Mouse (Mus musculus) G1E (cell line): ENCODE data around the gene Cradd. TPM values are rescaled to one million over a fixed set of nuclear protein-coding genes. Genes with fewer than 3 reads are reported as not detected.

Experiments used
- ATAC-seq: 2 replicates; pipeline ENCODE4 v1.8.0; 2016; ENCODE audit warnings: mild to moderate bottlenecking; ENCODE audit not compliant: insufficient number of reproducible peaks, poor library complexity, low FRiP score, severe bottlenecking; ENCODE audit errors: extremely low read depth
- DNase-seq: peaks from one replicate; pipeline ENCODE4 v3.0.0; 2012; ENCODE audit warnings: low spot score
- H3K27me3 ChIP-seq: 2 replicates; pipeline ENCODE4 v1.6.1; 2012; ENCODE audit warnings: mild to moderate bottlenecking, low read length, inconsistent platforms; ENCODE audit not compliant: insufficient read depth
- H3K36me3 ChIP-seq: replicated peaks from 2 replicates; pipeline ENCODE3; 2012; ENCODE audit warnings: mild to moderate bottlenecking, inconsistent platforms
- H3K4me1 ChIP-seq: 2 replicates; pipeline ENCODE4 v1.6.1; 2012; ENCODE audit warnings: low read depth, low read length, inconsistent platforms, mixed read lengths; ENCODE audit not compliant: insufficient read depth
- H3K4me3 ChIP-seq: 2 replicates; pipeline ENCODE4 v1.5.1; 2012; ENCODE audit warnings: low read depth, mild to moderate bottlenecking, inconsistent platforms, low read length, moderate library complexity, mixed read lengths
- H3K9me3 ChIP-seq: replicated peaks from 2 replicates; pipeline ENCODE4 v1.6.1; 2012; ENCODE audit warnings: inconsistent platforms
- CTCF ChIP-seq: IDR thresholded peaks from 2 replicates; pipeline ENCODE4 v1.5.1; 2012; ENCODE audit warnings: low read depth, low read length, inconsistent platforms, mixed read lengths
- GATA1 ChIP-seq: IDR thresholded peaks from 2 replicates; pipeline ENCODE4 v1.6.1; 2012; ENCODE audit warnings: borderline replicate concordance, low read length, inconsistent platforms, mixed read lengths
- GATA2 ChIP-seq: IDR thresholded peaks from 2 replicates; pipeline ENCODE4 v1.6.1; 2012; ENCODE audit warnings: low read depth, low read length, inconsistent platforms, borderline replicate concordance
- POLR2AphosphoS5 ChIP-seq: IDR thresholded peaks from 2 replicates; pipeline ENCODE4 v1.6.1; 2012; ENCODE audit warnings: low read depth, low read length, inconsistent platforms; ENCODE audit not compliant: insufficient replicate concordance
- TAL1 ChIP-seq: conservative IDR thresholded peaks from 2 replicates; pipeline ENCODE4 v1.6.1; 2012; ENCODE audit warnings: low read depth, low read length, inconsistent platforms, mixed read lengths
- polyA plus RNA-seq: library from polyadenylated mRNA; stranded (reverse); fragments of >175 nt; gene quantifications from 2 replicates; pipeline ENCODE4 v1.2.3, GENCODE M21; 2012
- total RNA-seq, 2 experiments: library from RNA; stranded (forward) in 1 of 2; stranded (reverse) in 1 of 2; fragments of 200-1000 nt in 1 of 2; fragments of >200 nt in 1 of 2; fragmentation: Nextera tagmentation in 1 of 2; gene quantifications; 2 replicates each; pipeline ENCODE4 v1.2.3; 2014 to 2017

Gene Cradd
- total and polyA plus RNA-seq, 3 experiments, result 9.0 to 81.4 (median 22.5) TPM

GRCm38 (mm10) chr10:95337589-95337988 lies 13.7 kb upstream of the Cradd start:
- Histone ChIP-seq H3K4me3 (no peak overlapping the region), H3K4me1 (peaks cover 36% of the 10 kb centered on the region), H3K36me3 (no peaks in the 10 kb centered on the region), H3K9me3 (no peaks in the 10 kb centered on the region), H3K27me3 (peaks cover 23% of the 10 kb centered on the region)
- DNase-seq, result no peak
- no peak for TF ChIP-seq CTCF
- TF ChIP-seq POLR2AphosphoS5, result no peak
- TF ChIP-seq GATA2, result no peak
- no peak for TF ChIP-seq TAL1
- no peak for TF ChIP-seq GATA1
- ATAC-seq, result no peak

GRCm38 (mm10) chr10:95336781-95337544 lies 13.0 kb upstream of the Cradd start:
- Histone ChIP-seq H3K4me3 (no peak overlapping the region), H3K9me3 (no peaks in the 10 kb centered on the region), H3K4me1 (peaks cover 36% of the 10 kb centered on the region), H3K36me3 (no peaks in the 10 kb centered on the region), H3K27me3 (peaks cover 23% of the 10 kb centered on the region)
- TF ChIP-seq GATA1 (no peak), POLR2AphosphoS5 (no peak), CTCF (no peak), GATA2 (no peak)
- no peak for ATAC-seq
- no peak for DNase-seq

- Histone ChIP-seq H3K9me3 (no peaks in the 10 kb centered on the region), H3K36me3 (no peaks in the 10 kb centered on the region), H3K4me3 (no peak overlapping the region), H3K4me1 (peaks cover 39% of the 10 kb centered on the region), H3K27me3 (peaks cover 23% of the 10 kb centered on the region)
- TF ChIP-seq CTCF, result no peak
- DNase-seq (no peak), ATAC-seq (no peak)
Observed at GRCm38 (mm10) chr10:95334826-95335225, 10.9 kb upstream of the Cradd start.

- Histone ChIP-seq H3K27me3 (peaks cover 25% of the 10 kb centered on the region), H3K4me3 (no peak overlapping the region), H3K4me1 (peaks cover 34% of the 10 kb centered on the region), H3K36me3 (no peaks in the 10 kb centered on the region), H3K9me3 (no peaks in the 10 kb centered on the region)
- ATAC-seq (no peak), DNase-seq (no peak)
- TF ChIP-seq GATA2, result no peak
- no peak for TF ChIP-seq POLR2AphosphoS5
- no peak for TF ChIP-seq CTCF
- TF ChIP-seq GATA1, result no peak
- TF ChIP-seq TAL1, result no peak
Observed at GRCm38 (mm10) chr10:95332596-95332995, 8.7 kb upstream of the Cradd start.

GRCm38 (mm10) chr10:95330375-95331363 lies 6.7 kb upstream of the Cradd start:
- TF ChIP-seq GATA2 (no peak), CTCF (no peak), TAL1 (no peak)
- peak; percentile 34; the same call in 1 of the 2 replicates for ATAC-seq
- Histone ChIP-seq H3K36me3 (no peaks in the 10 kb centered on the region), H3K9me3 (no peaks in the 10 kb centered on the region), H3K4me3 (no peak overlapping the region), H3K4me1 (peaks cover 33% of the 10 kb centered on the region), H3K27me3 (peaks cover 20% of the 10 kb centered on the region)
- no peak for DNase-seq

GRCm38 (mm10) chr10:95329884-95330283 lies 6.0 kb upstream of the Cradd start:
- no peak for DNase-seq
- TF ChIP-seq GATA1 (no peak), POLR2AphosphoS5 (no peak), TAL1 (no peak), GATA2 (no peak), CTCF (no peak)
- Histone ChIP-seq H3K9me3 (no peaks in the 10 kb centered on the region), H3K36me3 (no peaks in the 10 kb centered on the region), H3K4me3 (no peak overlapping the region), H3K27me3 (peaks cover 15% of the 10 kb centered on the region), H3K4me1 (peaks cover 33% of the 10 kb centered on the region)
- ATAC-seq, result no peak
